Mouse (Mus musculus) adrenal gland, adult 8-10 months (tissue): ENCODE measurements around the gene Mpv17l2. TPM values are rescaled to one million over a fixed set of nuclear protein-coding genes. Genes with fewer than 3 reads are reported as not detected.

Source experiments
- DNase-seq: peaks from one replicate; pipeline ENCODE4 v3.0.0; 2022
- total RNA-seq, 4 experiments: library from RNA; stranded (reverse); gene quantifications; 2 replicates each; pipeline ENCODE4 v1.2.4; 2022

The Mpv17l2 gene
- total RNA-seq, result 100 to 1,000 TPM; 106 to 166 (median 126) TPM

- DNase-seq, result peak; percentile 98
These were observed at the start of gene Mpv17l2 for GRCm38 (mm10) chr8:70760775-70761406. Mpv17l2 (minus strand) TSS chr8:70760946.

- DNase-seq, result no peak
These were observed 48.4 kb upstream of the Mpv17l2 start for GRCm38 (mm10) chr8:70808955-70809701.

GRCm38 (mm10) chr8:70808239-70808638, 47.5 kb upstream of the Mpv17l2 start, which contains the start of gene Il12rb1:
Il12rb1 (plus strand) TSS chr8:70808449.
- no peak for DNase-seq

- DNase-seq, result no peak
These were observed 46.6 kb upstream of the Mpv17l2 start for GRCm38 (mm10) chr8:70807304-70807703.

GRCm38 (mm10) chr8:70806541-70806940, 45.8 kb upstream of the Mpv17l2 start:
- DNase-seq, result no peak

- DNase-seq, result peak; percentile 79
These were observed 43.9 kb upstream of the Mpv17l2 start, which contains the start of gene Mast3 for GRCm38 (mm10) chr8:70804481-70805206. Mast3 (minus strand) TSS chr8:70805054.

GRCm38 (mm10) chr8:70803761-70804480, 43.2 kb upstream of the Mpv17l2 start:
- DNase-seq, result no peak

GRCm38 (mm10) chr8:70802786-70803510, 42.2 kb upstream of the Mpv17l2 start:
- DNase-seq, result no peak

- DNase-seq, result no peak
These were observed 41.1 kb upstream of the Mpv17l2 start for GRCm38 (mm10) chr8:70801830-70802229.

- DNase-seq, result no peak
These were observed 40.4 kb upstream of the Mpv17l2 start for GRCm38 (mm10) chr8:70801156-70801555.

- no peak for DNase-seq
These were observed 39.9 kb upstream of the Mpv17l2 start for GRCm38 (mm10) chr8:70800648-70801047.

GRCm38 (mm10) chr8:70798281-70798680, 37.5 kb upstream of the Mpv17l2 start:
- no peak for DNase-seq

- DNase-seq, result peak; percentile 87
These were observed 36.6 kb upstream of the Mpv17l2 start for GRCm38 (mm10) chr8:70797081-70798070.

GRCm38 (mm10) chr8:70796403-70797080, 35.8 kb upstream of the Mpv17l2 start:
- DNase-seq, result no peak

GRCm38 (mm10) chr8:70795370-70795769, 34.6 kb upstream of the Mpv17l2 start:
- no peak for DNase-seq

- no peak for DNase-seq
These were observed 33.5 kb upstream of the Mpv17l2 start for GRCm38 (mm10) chr8:70794215-70794614.

- DNase-seq, result no peak
These were observed 32.0 kb upstream of the Mpv17l2 start for GRCm38 (mm10) chr8:70792700-70793099.

GRCm38 (mm10) chr8:70791975-70792691, 31.4 kb upstream of the Mpv17l2 start:
- peak; percentile 96 for DNase-seq

- DNase-seq, result no peak
These were observed 30.6 kb upstream of the Mpv17l2 start for GRCm38 (mm10) chr8:70791294-70791701.
